Mouse (Mus musculus) testis, adult 2 months (tissue): Measurements from ENCODE around the gene Tnk2.

Experiments
- CTCF ChIP-seq: fragments of 200-500 bp; IDR thresholded peaks from 2 replicates; pipeline ENCODE4 v1.5.1; 2012; ENCODE audit warnings: low read depth, mild to moderate bottlenecking, inconsistent platforms, low read length, moderate library complexity; ENCODE audit not compliant: control insufficient read depth, insufficient read depth, insufficient replicate concordance
- POLR2A ChIP-seq: fragments of 200-500 bp; IDR thresholded peaks from 2 replicates; pipeline ENCODE4 v1.6.1; 2012; ENCODE audit warnings: low read depth, mild to moderate bottlenecking, inconsistent platforms, low read length, moderate library complexity; ENCODE audit not compliant: control insufficient read depth

GRCm38 (mm10) chr16:32597909-32598381 is 45.7 kb upstream of the Tnk2 start:
- TF ChIP-seq POLR2A, result no peak
- no peak for TF ChIP-seq CTCF
